Mouse (Mus musculus) neural tube, embryonic 11.5 days (tissue): ENCODE measurements around the gene Zfp579. TPM values are rescaled to one million over a fixed set of nuclear protein-coding genes. Genes with fewer than 3 reads are reported as not detected.

Source experiments
- ATAC-seq: fragments of 200-750 bp; cut with Nextera tagmentation; 2 replicates; pipeline ENCODE4 v1.8.0; 2017; ENCODE audit warnings: moderate number of reproducible peaks, mild to moderate bottlenecking, moderate TSS enrichment, moderate library complexity; ENCODE audit not compliant: insufficient read depth, low FRiP score, low TSS enrichment
- DNase-seq: peaks from one replicate; pipeline ENCODE4 v3.0.0-alpha.2; 2015; ENCODE audit warnings: low spot score
- H3K27ac ChIP-seq: fragments of 300-500 bp; sonication (generic); 2 replicates; pipeline ENCODE4 v1.5.1; 2014; ENCODE audit warnings: low read depth, mild to moderate bottlenecking, low read length
- H3K27me3 ChIP-seq: fragments of 300-500 bp; sonication (generic); 2 replicates; pipeline ENCODE4 v1.6.1; 2014; ENCODE audit warnings: mild to moderate bottlenecking, low read length, mixed read lengths; ENCODE audit not compliant: control insufficient read depth, insufficient read depth
- H3K36me3 ChIP-seq: fragments of 300-500 bp; sonication (generic); 2 replicates; pipeline ENCODE4 v1.6.1; 2014; ENCODE audit warnings: mild to moderate bottlenecking, low read length, moderate library complexity, mixed read lengths; ENCODE audit not compliant: control insufficient read depth, insufficient read depth
- H3K4me1 ChIP-seq: fragments of 300-500 bp; sonication (generic); 2 replicates; pipeline ENCODE4 v1.6.1; 2014; ENCODE audit warnings: low read length, mixed read lengths; ENCODE audit not compliant: control insufficient read depth, insufficient read depth
- H3K4me2 ChIP-seq: fragments of 300-500 bp; sonication (generic); 2 replicates; pipeline ENCODE4 v1.6.1; 2014; ENCODE audit warnings: low read depth, mild to moderate bottlenecking, moderate library complexity
- H3K4me3 ChIP-seq: fragments of 300-500 bp; sonication (generic); 2 replicates; pipeline ENCODE4 v1.5.1; 2014; ENCODE audit warnings: low read depth, low read length
- H3K9ac ChIP-seq: fragments of 300-500 bp; sonication (generic); 2 replicates; pipeline ENCODE4 v1.6.1; 2014; ENCODE audit warnings: mild to moderate bottlenecking, low read length
- H3K9me3 ChIP-seq: fragments of 300-500 bp; sonication (generic); 2 replicates; pipeline ENCODE4 v1.6.1; 2016; ENCODE audit warnings: low read length; ENCODE audit not compliant: control insufficient read depth
- WGBS: fragments of 180-500 bp; shearing (Covaris S2); extraction: QIAGEN DNeasy Blood & Tissue Kit; methylation state at CpG from one replicate; pipeline ENCODE4 v1.1.7; 2014; 5-methylcytosine and 5-hydroxymethylcytosine counted together
- polyA plus RNA-seq: library from polyadenylated mRNA; unstranded; fragments of >200 nt; fragmentation: Nextera tagmentation; extraction: Ambion mirVana; gene quantifications from 2 replicates; pipeline ENCODE4 v1.2.1, GENCODE M21; 2014

The Zfp579 gene
- polyA plus RNA-seq, 1 experiment from 2014 or later, result 41.6 TPM

- 33% methylated on average over 2 of the region's 2 CpGs for WGBS
- 0 out of 2 replicates have a peak, but pooled peaks have one; percentile 31 for ATAC-seq
- no peaks in the 10 kb centered on the region for H3K4me1 ChIP-seq
Measured at GRCm38 (mm10) chr7:4938456-4938855, 57.5 kb downstream of the Zfp579 start.

GRCm38 (mm10) chr7:4937392-4937791 lies 58.6 kb downstream of the Zfp579 start:
- Histone ChIP-seq H3K4me2 (no peak overlapping the region), H3K27ac (no peak overlapping the region), H3K4me1 (no peaks in the 10 kb centered on the region), H3K9me3 (no peaks in the 10 kb centered on the region), H3K36me3 (no peaks in the 10 kb centered on the region), H3K27me3 (no peaks in the 10 kb centered on the region), H3K9ac (no peak overlapping the region), H3K4me3 (no peak overlapping the region)
- no peak for ATAC-seq
- WGBS, result 86% methylated on average over 11 of the region's 11 CpGs
- no peak for DNase-seq

More at GRCm38 (mm10) chr7:4938456-4938855, 57.5 kb downstream of the Zfp579 start:
- Histone ChIP-seq H3K4me2 (no peak overlapping the region), H3K27ac (no peak overlapping the region), H3K9me3 (no peaks in the 10 kb centered on the region), H3K27me3 (no peaks in the 10 kb centered on the region), H3K36me3 (no peaks in the 10 kb centered on the region), H3K9ac (no peak overlapping the region), H3K4me3 (no peak overlapping the region)
- peak; percentile 60 for DNase-seq

GRCm38 (mm10) chr7:4936832-4937231 lies 59.1 kb downstream of the Zfp579 start:
- WGBS, result 79% methylated on average over 10 of the region's 10 CpGs
- ATAC-seq, result no peak
- H3K36me3 ChIP-seq, result no peaks in the 10 kb centered on the region

GRCm38 (mm10) chr7:4934160-4934914 lies 61.6 kb downstream of the Zfp579 start:
- Histone ChIP-seq H3K27me3 (no peaks in the 10 kb centered on the region), H3K4me1 (no peaks in the 10 kb centered on the region), H3K9ac (no peak overlapping the region), H3K4me3 (no peak overlapping the region), H3K4me2 (no peak overlapping the region), H3K36me3 (no peaks in the 10 kb centered on the region), H3K27ac (no peak overlapping the region), H3K9me3 (no peaks in the 10 kb centered on the region)
- no peak for DNase-seq
- no peak for ATAC-seq
- WGBS, result 86% methylated on average over 4 of the region's 4 CpGs

More at GRCm38 (mm10) chr7:4936832-4937231, 59.1 kb downstream of the Zfp579 start:
- Histone ChIP-seq H3K9ac (no peak overlapping the region), H3K4me2 (no peak overlapping the region), H3K27ac (no peak overlapping the region), H3K4me3 (no peak overlapping the region), H3K4me1 (no peaks in the 10 kb centered on the region), H3K27me3 (no peaks in the 10 kb centered on the region), H3K9me3 (no peaks in the 10 kb centered on the region)
- DNase-seq, result no peak

Other genes starting within 250 kb of the Zfp579 start
- 23.0 and 27.0 TPM in 2 replicates for gene Cox6b2, start 243.1 kb downstream of the Zfp579 start, polyA plus RNA-seq
- gene Fam71e2, start 224.9 kb downstream of the Zfp579 start, polyA plus RNA-seq, result not detected in 2 replicates
- gene Il11, start 213.3 kb downstream of the Zfp579 start, polyA plus RNA-seq, result 0.16 TPM in 1 of 2 replicates, not detected in the other
- not detected in 2 replicates for gene Tmem190, start 213.2 kb downstream of the Zfp579 start, polyA plus RNA-seq
- 1.7 and 2.2 TPM in 2 replicates for gene Tmem238, start 206.5 kb downstream of the Zfp579 start, polyA plus RNA-seq
- gene Rpl28, start 203.3 kb downstream of the Zfp579 start, polyA plus RNA-seq, result 157 and 169 TPM in 2 replicates
- gene Ube2s, start 183.6 kb downstream of the Zfp579 start, polyA plus RNA-seq, result 422 and 471 TPM in 2 replicates
- gene Shisa7, start 151.5 kb downstream of the Zfp579 start, polyA plus RNA-seq, result 3.1 and 3.2 TPM in 2 replicates
- 2.4 and 2.5 TPM in 2 replicates for gene Isoc2b, start 125.9 kb downstream of the Zfp579 start, polyA plus RNA-seq
- gene Isoc2a, start 119.0 kb downstream of the Zfp579 start, polyA plus RNA-seq, result 0.49 and 0.82 TPM in 2 replicates
- gene Gm36210, start 89.6 kb downstream of the Zfp579 start, polyA plus RNA-seq, result 0.29 TPM in 1 of 2 replicates, not detected in the other
- 3.5 and 3.8 TPM in 2 replicates for gene Zfp628, start 80.9 kb downstream of the Zfp579 start, polyA plus RNA-seq
- gene Nat14, start 74.1 kb downstream of the Zfp579 start, polyA plus RNA-seq, result 6.4 and 7.1 TPM in 2 replicates
- gene Ssc5d, start 70.4 kb downstream of the Zfp579 start, polyA plus RNA-seq, result 2.8 and 3.3 TPM in 2 replicates
- gene Sbk2, start 31.8 kb downstream of the Zfp579 start, polyA plus RNA-seq, result not detected in 2 replicates
- gene Sbk3, start 25.0 kb downstream of the Zfp579 start, polyA plus RNA-seq, result 0.09 TPM in 1 of 2 replicates, not detected in the other
- gene Zfp524, start 18.3 kb upstream of the Zfp579 start, polyA plus RNA-seq, result 7.8 and 10.1 TPM in 2 replicates
- 50.2 and 50.6 TPM in 2 replicates for gene Fiz1, start 18.5 kb upstream of the Zfp579 start, polyA plus RNA-seq
- 0.36 and 1.1 TPM in 2 replicates for gene Gm44973, start 19.3 kb upstream of the Zfp579 start, polyA plus RNA-seq
- 5.5 and 5.6 TPM in 2 replicates for gene Zfp865, start 24.2 kb upstream of the Zfp579 start, polyA plus RNA-seq
- gene Ccdc106, start 24.4 kb upstream of the Zfp579 start, polyA plus RNA-seq, result 6.4 and 8.3 TPM in 2 replicates
- gene 4632433K11Rik, start 38.0 kb upstream of the Zfp579 start, polyA plus RNA-seq, result 0.50 TPM in 1 of 2 replicates, not detected in the other
- gene Zfp784, start 42.3 kb upstream of the Zfp579 start, polyA plus RNA-seq, result 2.7 and 3.2 TPM in 2 replicates
- gene Zfp580, start 55.4 kb upstream of the Zfp579 start, polyA plus RNA-seq, result 42.3 and 48.9 TPM in 2 replicates
- 167 and 186 TPM in 2 replicates for gene U2af2, start 66.0 kb upstream of the Zfp579 start, polyA plus RNA-seq
- 64.8 and 67.4 TPM in 2 replicates for gene Epn1, start 84.1 kb upstream of the Zfp579 start, polyA plus RNA-seq
- gene Rfpl4, start 120.8 kb upstream of the Zfp579 start, polyA plus RNA-seq, result not detected in 2 replicates
- not detected in 2 replicates for gene Rasl2-9, start 129.8 kb upstream of the Zfp579 start, polyA plus RNA-seq
- gene Vmn1r55, start 153.5 kb upstream of the Zfp579 start, polyA plus RNA-seq, result not detected in 2 replicates
- gene Vmn1r56, start 200.6 kb upstream of the Zfp579 start, polyA plus RNA-seq, result not detected in 2 replicates
- gene Vmn1r57, start 222.3 kb upstream of the Zfp579 start, polyA plus RNA-seq, result not detected in 2 replicates